Mouse (Mus musculus) intestine, embryonic 14.5 days (tissue): Measurements from ENCODE around the gene Unk. TPM values are rescaled to one million over a fixed set of nuclear protein-coding genes. Genes with fewer than 3 reads are reported as not detected.

Experiments
- ATAC-seq: fragments of 200-750 bp; cut with Nextera tagmentation; replicated peaks from 2 replicates; pipeline ENCODE4 v1.8.0; 2017; ENCODE audit warnings: low read depth, moderate number of reproducible peaks, moderate TSS enrichment, moderate library complexity; ENCODE audit not compliant: low FRiP score, low TSS enrichment
- DNase-seq: peaks from one replicate; pipeline ENCODE4 v3.0.0-alpha.2; 2018; ENCODE audit warnings: low spot score
- H3K27ac ChIP-seq: fragments of 300-500 bp; sonication (generic); 2 replicates; pipeline ENCODE4 v1.5.1; 2014; ENCODE audit warnings: low read depth, mild to moderate bottlenecking, control low read depth
- H3K27me3 ChIP-seq: fragments of 300-500 bp; sonication (generic); replicated peaks from 2 replicates; pipeline ENCODE4 v1.6.1; 2014; ENCODE audit warnings: low read length, control low read depth; ENCODE audit not compliant: control insufficient read depth, insufficient read depth
- H3K36me3 ChIP-seq: fragments of 300-500 bp; sonication (generic); 2 replicates; pipeline ENCODE4 v1.6.1; 2014; ENCODE audit warnings: low read length, control low read depth; ENCODE audit not compliant: control insufficient read depth, insufficient read depth
- H3K4me1 ChIP-seq: fragments of 300-500 bp; sonication (generic); replicated peaks from 2 replicates; pipeline ENCODE4 v1.6.1; 2014; ENCODE audit warnings: low read length, control low read depth, mixed read lengths; ENCODE audit not compliant: control insufficient read depth, insufficient read depth
- H3K4me2 ChIP-seq: fragments of 300-500 bp; sonication (generic); 2 replicates; pipeline ENCODE4 v1.6.1; 2014; ENCODE audit warnings: low read length
- H3K4me3 ChIP-seq: fragments of 300-500 bp; sonication (generic); 2 replicates; pipeline ENCODE4 v1.5.1; 2014; ENCODE audit warnings: low read depth, low read length, control low read depth, mixed read lengths
- H3K9ac ChIP-seq: fragments of 300-500 bp; sonication (generic); 2 replicates; pipeline ENCODE4 v1.6.1; 2014; ENCODE audit warnings: mild to moderate bottlenecking, low read length
- H3K9me3 ChIP-seq: fragments of 300-500 bp; sonication (generic); 2 replicates; pipeline ENCODE4 v1.6.1; 2016; ENCODE audit warnings: low read length, control low read depth; ENCODE audit not compliant: control insufficient read depth
- WGBS: fragments of 180-500 bp; shearing (Covaris S2); extraction: QIAGEN DNeasy Blood & Tissue Kit; methylation state at CpG from one replicate; pipeline ENCODE4 v1.1.7; 2014; 5-methylcytosine and 5-hydroxymethylcytosine counted together
- polyA plus RNA-seq: library from polyadenylated mRNA; unstranded; fragments of >200 nt; fragmentation: Nextera tagmentation; extraction: Ambion mirVana; gene quantifications from 2 replicates; pipeline ENCODE4 v1.2.1, GENCODE M21; 2014

Gene Unk
- polyA plus RNA-seq, 1 experiment from 2014 or later, result 29.8 TPM

DNA sequence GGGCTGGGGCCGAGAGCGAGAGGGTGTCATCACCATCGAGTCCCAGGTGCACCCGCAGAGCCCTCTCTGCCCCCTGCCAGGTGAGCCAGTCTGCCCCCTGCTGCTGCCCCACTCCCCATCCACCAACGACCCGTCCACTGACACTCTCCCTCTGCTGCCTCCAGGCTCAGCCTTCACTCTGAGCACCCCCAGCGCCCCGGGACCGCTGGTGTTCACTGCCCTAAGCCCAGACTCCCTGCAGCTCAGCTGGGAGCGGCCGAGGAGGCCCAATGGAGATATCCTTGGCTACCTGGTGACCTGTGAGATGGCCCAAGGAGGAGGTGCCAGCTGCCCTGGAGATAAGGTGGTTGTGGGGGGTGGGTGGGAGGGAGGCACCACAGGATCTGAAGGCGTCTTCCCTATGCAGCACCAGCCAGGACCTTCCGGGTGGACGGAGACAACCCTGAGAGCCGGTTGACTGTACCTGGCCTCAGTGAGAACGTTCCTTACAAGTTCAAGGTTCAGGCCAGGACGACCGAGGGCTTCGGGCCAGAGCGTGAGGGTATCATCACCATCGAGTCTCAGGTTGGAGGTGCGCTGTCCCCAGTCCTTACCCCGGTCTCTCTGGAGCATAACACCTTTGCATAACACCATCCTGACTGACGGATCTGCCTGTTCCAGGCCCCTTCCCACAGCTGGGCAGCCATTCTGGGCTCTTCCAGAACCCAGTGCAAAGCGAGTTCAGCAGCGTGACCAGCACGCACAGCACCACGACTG lies 22.8 kb upstream of the Unk start:
- H3K27me3 ChIP-seq, result no peaks in the 10 kb centered on the region
- peaks cover 24% of the 10 kb centered on the region for H3K4me1 ChIP-seq
- ATAC-seq, result no peak
- no peak overlapping the region for H3K27ac ChIP-seq
- H3K9me3 ChIP-seq, result no peaks in the 10 kb centered on the region
- H3K4me3 ChIP-seq, result no peak overlapping the region
- no peak overlapping the region for H3K9ac ChIP-seq
- no peak for DNase-seq
- H3K36me3 ChIP-seq, result peaks cover 33% of the 10 kb centered on the region
- no peak overlapping the region for H3K4me2 ChIP-seq
- WGBS, result 88% methylated on average over 28 of the region's 28 CpGs

- no peak overlapping the region for H3K27ac ChIP-seq
- no peak overlapping the region for H3K9ac ChIP-seq
- no peak overlapping the region for H3K4me2 ChIP-seq
- H3K4me1 ChIP-seq, result peaks cover 29% of the 10 kb centered on the region
- H3K4me3 ChIP-seq, result no peak overlapping the region
- ATAC-seq (no peak), DNase-seq (no peak)
- no peaks in the 10 kb centered on the region for H3K27me3 ChIP-seq
- H3K36me3 ChIP-seq, result peaks cover 33% of the 10 kb centered on the region
- 89% methylated on average over 11 of the region's 11 CpGs for WGBS
- no peaks in the 10 kb centered on the region for H3K9me3 ChIP-seq
Observed at GRCm38 (mm10) chr11:116008411-116008810, 21.7 kb upstream of the Unk start.

DNA sequence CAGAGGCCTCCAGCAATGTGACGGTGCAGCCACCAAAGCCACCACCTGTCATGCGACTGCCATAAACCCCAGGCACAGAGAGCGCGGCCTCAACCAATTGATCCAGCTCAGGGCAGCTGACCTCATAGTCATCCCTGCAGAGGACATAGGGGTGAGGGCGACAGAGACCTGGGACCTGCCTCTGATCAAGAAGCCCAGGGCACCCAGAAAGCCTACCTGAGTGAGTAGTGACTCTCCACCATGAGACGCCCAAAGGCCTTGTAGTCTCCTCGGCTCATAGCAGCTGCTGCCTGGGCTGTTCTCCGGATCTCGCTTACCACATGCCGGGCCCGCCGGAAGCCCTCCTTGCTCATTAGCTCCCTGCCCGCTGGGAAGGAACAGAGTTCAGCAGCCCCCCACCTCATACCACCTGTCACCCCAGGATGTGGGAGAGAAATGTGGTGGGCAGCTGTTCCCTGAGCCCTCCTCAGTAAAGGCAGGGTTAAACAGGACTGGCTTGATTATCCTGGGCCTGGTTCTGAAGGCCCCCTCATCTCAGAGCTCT lies 21.2 kb upstream of the Unk start:
- Histone ChIP-seq H3K4me2 (no peak overlapping the region), H3K27me3 (no peaks in the 10 kb centered on the region), H3K9me3 (no peaks in the 10 kb centered on the region), H3K4me1 (peaks cover 29% of the 10 kb centered on the region), H3K4me3 (no peak overlapping the region), H3K27ac (no peak overlapping the region), H3K36me3 (peaks cover 33% of the 10 kb centered on the region), H3K9ac (no peak overlapping the region)
- 90% methylated on average over 13 of the region's 13 CpGs for WGBS
- ATAC-seq (no peak), DNase-seq (no peak)

GRCm38 (mm10) chr11:116009661-116010060 lies 20.5 kb upstream of the Unk start:
- Histone ChIP-seq H3K9me3 (no peaks in the 10 kb centered on the region), H3K4me3 (no peak overlapping the region), H3K9ac (no peak overlapping the region), H3K36me3 (peaks cover 33% of the 10 kb centered on the region), H3K27me3 (no peaks in the 10 kb centered on the region), H3K27ac (no peak overlapping the region), H3K4me1 (peaks cover 27% of the 10 kb centered on the region), H3K4me2 (no peak overlapping the region)
- WGBS, result 89% methylated on average over 11 of the region's 11 CpGs
- ATAC-seq (no peak), DNase-seq (no peak)

- Histone ChIP-seq H3K27me3 (no peaks in the 10 kb centered on the region), H3K9me3 (no peaks in the 10 kb centered on the region), H3K36me3 (peaks cover 33% of the 10 kb centered on the region), H3K9ac (no peak overlapping the region), H3K4me2 (no peak overlapping the region), H3K27ac (no peak overlapping the region), H3K4me1 (peaks cover 22% of the 10 kb centered on the region), H3K4me3 (no peak overlapping the region)
- WGBS, result 91% methylated on average over 8 of the region's 8 CpGs
- DNase-seq (no peak), ATAC-seq (no peak)
Observed at GRCm38 (mm10) chr11:116010146-116010545, 20.0 kb upstream of the Unk start.

- peak; percentile 48 for DNase-seq
- ATAC-seq, result no peak
- Histone ChIP-seq H3K36me3 (peaks cover 33% of the 10 kb centered on the region), H3K9me3 (no peaks in the 10 kb centered on the region), H3K4me1 (peaks cover 15% of the 10 kb centered on the region), H3K27ac (peak overlapping the region; percentile 92; the same call in 1 of the 2 replicates), H3K4me3 (no peak overlapping the region), H3K27me3 (no peaks in the 10 kb centered on the region), H3K4me2 (no peak overlapping the region), H3K9ac (no peak overlapping the region; the same call in 1 of the 2 replicates)
- 86% methylated on average over 5 of the region's 5 CpGs for WGBS
Observed at GRCm38 (mm10) chr11:116010948-116011347, 19.2 kb upstream of the Unk start.

DNA sequence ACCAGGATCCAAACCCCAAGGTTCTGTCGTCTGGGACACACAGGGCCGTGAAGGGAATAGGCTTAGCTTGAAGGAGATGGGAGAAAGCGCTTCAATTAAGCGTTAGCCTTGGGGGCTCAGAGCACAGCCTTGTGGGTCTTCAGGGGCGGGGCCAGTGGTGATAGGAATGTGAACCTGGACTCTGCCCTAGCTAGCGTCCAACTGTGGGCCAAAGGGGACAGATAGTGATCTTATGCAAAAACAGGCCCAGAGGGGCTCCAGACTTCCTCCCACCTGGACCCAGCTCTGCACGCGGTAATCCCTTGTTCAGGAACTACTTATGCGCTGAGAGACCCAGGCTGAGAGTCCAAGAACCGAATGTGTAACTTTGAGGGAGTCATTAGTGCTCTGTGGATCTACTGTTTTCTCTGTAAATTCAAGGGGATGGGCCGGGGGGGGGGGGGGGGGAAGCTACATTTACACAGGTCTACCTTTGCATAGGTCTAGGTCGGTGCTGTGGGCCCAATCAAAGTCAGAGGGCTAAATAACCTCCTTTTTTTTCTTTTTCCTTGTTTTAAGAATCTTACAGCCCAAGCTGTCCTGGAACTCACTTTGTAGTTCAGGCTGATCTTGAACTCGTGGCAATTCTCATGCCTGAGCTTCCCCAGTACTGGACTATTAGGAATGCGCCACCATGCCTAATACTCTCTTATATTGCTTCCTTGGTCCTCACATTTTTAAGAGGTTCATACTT lies 18.4 kb upstream of the Unk start:
- peaks cover 33% of the 10 kb centered on the region for H3K36me3 ChIP-seq
- H3K27me3 ChIP-seq, result no peaks in the 10 kb centered on the region
- ATAC-seq, result 0 out of 2 replicates have a peak, but pooled peaks have one; percentile 10
- peak overlapping the region; percentile 76 for H3K9ac ChIP-seq
- H3K9me3 ChIP-seq, result no peaks in the 10 kb centered on the region
- H3K4me1 ChIP-seq, result peaks cover 15% of the 10 kb centered on the region
- H3K4me2 ChIP-seq, result peak overlapping the region; percentile 67
- DNase-seq, result peak; percentile 59
- peak overlapping the region; percentile 56 for H3K4me3 ChIP-seq
- H3K27ac ChIP-seq, result peak overlapping the region; percentile 92
- 16% methylated on average over 14 of the region's 14 CpGs for WGBS

DNA sequence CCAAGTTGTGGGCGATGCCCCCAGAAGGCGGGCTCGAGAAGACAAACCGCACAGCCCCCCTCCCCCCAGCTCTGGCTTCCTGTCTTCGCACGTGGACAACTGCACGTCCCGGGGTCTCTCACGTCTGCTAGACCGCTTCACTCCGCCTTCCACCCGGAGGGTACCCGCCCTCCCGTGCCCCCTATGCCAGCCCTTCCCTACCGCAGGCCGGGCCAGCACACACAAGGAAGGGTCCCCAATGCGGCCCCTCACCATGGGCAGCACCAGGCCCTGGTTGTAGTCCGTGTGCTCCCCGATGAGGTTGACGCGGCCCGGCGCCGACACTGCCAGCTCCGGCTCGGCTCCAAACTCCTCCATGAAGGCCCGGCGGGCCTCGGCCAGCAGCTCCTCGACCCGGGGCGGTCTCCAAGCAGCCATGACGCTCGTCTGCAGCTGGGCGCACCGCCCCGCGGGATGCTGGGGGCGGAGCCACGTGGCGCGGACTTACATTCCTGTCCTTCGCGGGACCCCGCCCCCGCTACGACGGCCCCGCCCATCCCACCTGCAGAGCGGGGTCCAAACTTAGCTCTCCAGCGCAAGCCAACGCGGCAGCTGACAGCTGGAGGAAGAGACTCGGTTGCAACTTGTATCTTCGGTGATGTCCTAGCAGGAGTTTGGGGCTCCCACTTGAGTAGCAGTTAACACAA lies 17.7 kb upstream of the Unk start, which contains the start of gene Galk1:
Galk1 (minus strand) TSS at position 458 of the 686 bp plus-strand sequence.
- Histone ChIP-seq H3K9ac (peak within 1 kb of the TSS; percentile 76), H3K9me3 (no peaks in the 10 kb centered on the region), H3K27me3 (no peaks in the 10 kb centered on the region), H3K4me3 (peak within 1 kb of the TSS; percentile 56), H3K4me1 (peaks cover 15% of the 10 kb centered on the region), H3K36me3 (peaks cover 29% of the 10 kb centered on the region), H3K27ac (peak within 1 kb of the TSS; percentile 92), H3K4me2 (peak within 1 kb of the TSS; percentile 67)
- DNase-seq (peak; percentile 92), ATAC-seq (peak; percentile 90)
- under 1% methylated on average over 54 of the region's 55 CpGs for WGBS
